Mouse (Mus musculus) embryo, embryonic 10.5 days (tissue): ENCODE measurements around the gene Knop1.

ENCODE experiments used
- DNase-seq: peaks from one replicate; pipeline ENCODE4 v3.0.0-alpha.2; 2015; ENCODE audit warnings: low spot score

Gene Knop1

DNA sequence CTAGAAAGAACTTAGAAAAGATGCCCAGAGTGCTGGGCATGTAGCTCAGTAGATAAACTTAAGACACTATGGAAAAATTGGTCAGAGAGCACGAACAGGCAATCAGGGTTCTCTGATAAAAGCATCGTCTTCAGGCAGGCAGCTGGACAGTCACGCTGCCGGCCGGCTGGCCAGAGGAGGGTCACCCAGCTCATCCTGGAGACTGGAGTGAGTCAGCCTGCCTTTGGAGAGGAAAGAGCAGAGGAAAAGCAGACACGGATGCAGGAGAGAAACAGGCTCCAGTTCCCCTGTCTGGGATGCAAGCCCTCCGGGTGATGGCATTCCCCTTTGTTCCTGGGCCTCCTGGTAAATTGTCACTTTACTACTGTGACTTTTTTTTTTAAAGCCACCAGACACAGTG lies 58.5 kb downstream of the Knop1 start:
- no peak for DNase-seq

DNA sequence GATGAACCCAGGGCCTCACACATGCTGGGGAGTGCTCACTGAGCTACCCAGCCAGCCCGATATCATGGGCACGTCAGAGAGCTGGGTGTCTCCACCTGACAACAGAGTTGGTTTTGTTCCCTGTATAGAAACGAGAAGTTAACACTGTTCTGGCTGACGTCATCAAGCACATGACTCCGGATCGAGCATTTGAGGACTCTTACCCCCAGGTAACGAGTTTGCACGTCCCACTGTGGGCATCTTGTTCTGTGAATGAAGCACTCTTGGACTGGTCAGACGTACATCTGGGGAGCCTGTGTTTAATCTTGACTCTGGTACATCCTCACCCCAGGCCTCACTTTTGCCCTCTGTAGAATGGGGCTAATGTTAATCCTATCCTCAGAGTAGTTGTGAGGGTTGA lies 59.2 kb downstream of the Knop1 start:
- DNase-seq, result no peak

DNA sequence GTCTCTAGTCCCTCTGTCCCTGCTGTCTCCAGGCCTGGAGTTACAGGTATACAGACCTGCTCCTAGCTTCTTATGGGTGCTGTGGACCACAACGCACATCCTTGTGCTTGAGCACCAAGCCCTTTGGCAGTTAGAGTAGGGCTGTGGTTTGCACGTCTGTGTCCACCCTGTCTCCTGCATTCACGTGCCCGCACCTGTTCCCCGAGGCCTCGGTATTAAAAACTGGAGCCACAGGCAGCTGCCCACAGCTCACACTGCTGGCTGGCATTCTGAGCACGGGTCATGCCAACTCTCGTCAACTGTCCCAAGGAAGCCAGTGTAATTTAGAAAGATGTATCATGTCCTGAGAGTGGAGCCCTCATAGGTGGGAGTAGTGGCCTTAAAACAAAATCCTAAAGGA lies 60.3 kb downstream of the Knop1 start:
- DNase-seq, result no peak

DNA sequence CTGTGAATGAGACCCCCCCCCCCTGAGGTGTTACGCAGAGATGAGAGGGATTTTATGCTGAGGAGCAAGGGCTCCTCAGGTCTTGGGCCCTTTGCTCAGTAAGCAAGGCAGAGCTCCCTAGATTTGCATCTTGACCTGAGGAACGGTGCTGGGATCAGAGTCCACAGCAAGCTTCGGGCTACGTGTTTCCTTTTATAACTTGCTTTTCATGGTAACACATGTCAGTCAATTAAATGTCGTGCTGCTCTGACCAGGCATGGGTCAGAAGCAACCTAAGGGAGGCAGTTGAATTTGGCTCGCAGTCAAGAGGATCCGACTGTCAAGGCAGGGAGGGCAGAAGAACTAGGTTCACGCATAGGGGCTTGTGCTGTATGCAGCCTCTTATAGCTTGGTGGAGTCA lies 62.2 kb downstream of the Knop1 start:
- DNase-seq, result no peak
